Mouse (Mus musculus) embryonic fibroblast, embryonic 13.5 days (primary cell): ENCODE data around the gene Syne3. TPM values are rescaled to one million over a fixed set of nuclear protein-coding genes. Genes with fewer than 3 reads are reported as not detected.

ENCODE experiments used
- H3K27ac ChIP-seq: 2 replicates; pipeline ENCODE4 v1.5.1; 2012; ENCODE audit warnings: low read length, control low read depth, inconsistent platforms; ENCODE audit not compliant: insufficient read depth
- H3K4me1 ChIP-seq: 2 replicates; pipeline ENCODE4 v1.6.1; 2011; ENCODE audit warnings: low read length; ENCODE audit not compliant: control insufficient read depth, insufficient read depth
- H3K4me3 ChIP-seq: 2 replicates; pipeline ENCODE4 v1.5.1; 2011; ENCODE audit warnings: mild to moderate bottlenecking, control low read depth, low read length; ENCODE audit not compliant: insufficient read depth
- CTCF ChIP-seq: IDR thresholded peaks from 2 replicates; pipeline ENCODE4 v1.5.1; 2011; ENCODE audit warnings: mild to moderate bottlenecking, control low read depth, low read length, moderate library complexity, borderline replicate concordance; ENCODE audit not compliant: insufficient read depth
- POLR2A ChIP-seq: IDR thresholded peaks from 2 replicates; pipeline ENCODE4 v1.6.1; 2011; ENCODE audit warnings: low read depth, mild to moderate bottlenecking, control low read depth, low read length, moderate library complexity
- polyA plus RNA-seq: library from polyadenylated mRNA; stranded (reverse); fragments of >200 nt; gene quantifications from 2 replicates; pipeline ENCODE4 v1.2.4, GENCODE M21; 2011; ENCODE audit warnings: low read depth; ENCODE audit not compliant: missing spikeins, insufficient read length

The Syne3 gene
- polyA plus RNA-seq, 1 experiment: 15.9 TPM

DNA sequence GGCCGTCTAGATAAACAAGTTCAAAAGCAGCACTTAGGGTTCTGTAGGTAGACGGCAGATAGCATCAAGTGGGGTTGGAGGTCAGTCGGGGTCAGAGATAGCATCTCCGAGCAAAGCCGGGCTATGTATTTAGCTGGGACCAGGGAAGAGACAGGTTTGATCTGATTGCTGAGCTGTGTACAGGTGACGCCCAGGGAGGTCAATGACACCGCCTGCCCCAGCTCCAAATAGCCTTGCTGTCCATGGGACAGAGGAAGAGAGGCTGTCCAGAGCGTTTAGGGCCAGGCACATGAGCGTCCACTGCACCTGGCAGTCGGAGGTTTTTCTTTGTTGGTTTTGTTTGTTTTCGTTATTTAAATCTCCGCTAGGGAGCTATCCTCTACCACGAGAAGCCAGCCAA is 75.8 kb downstream of the Syne3 start:
- H3K27ac ChIP-seq: no peak overlapping the region
- TF ChIP-seq POLR2A (no peak), CTCF (no peak)
- no peaks in the 10 kb centered on the region for H3K4me1 ChIP-seq
- no peak overlapping the region for H3K4me3 ChIP-seq

GRCm38 (mm10) chr12:104933217-104933616 is 76.4 kb downstream of the Syne3 start:
- no peak overlapping the region for H3K27ac ChIP-seq
- no peak for TF ChIP-seq CTCF
- TF ChIP-seq POLR2A: no peak
- H3K4me1 ChIP-seq: no peaks in the 10 kb centered on the region
- H3K4me3 ChIP-seq: no peak overlapping the region

- Histone ChIP-seq H3K4me1 (peaks cover 3% of the 10 kb centered on the region; the same call in 1 of the 2 replicates), H3K27ac (no peak overlapping the region)
Observed at GRCm38 (mm10) chr12:104925765-104926164, 83.8 kb downstream of the Syne3 start.

DNA sequence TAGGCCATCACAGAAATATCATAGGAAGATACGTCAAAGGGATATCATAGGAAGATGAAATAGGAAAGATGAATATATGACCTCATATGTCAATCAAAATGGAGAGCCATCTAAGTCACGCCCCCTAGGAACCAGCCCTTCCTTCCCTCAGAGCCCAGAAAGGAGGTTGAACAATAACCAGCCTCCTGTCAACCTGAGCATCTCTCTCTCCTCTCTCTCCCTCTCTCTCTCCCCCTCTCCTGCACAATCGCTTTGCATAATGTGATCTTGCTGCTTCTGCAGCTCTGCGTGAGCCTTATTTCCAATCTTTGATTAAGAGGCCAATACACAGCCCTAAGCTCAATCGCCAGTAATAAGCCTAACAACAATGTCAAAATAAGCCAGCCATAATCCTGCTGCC is 84.6 kb downstream of the Syne3 start:
- Histone ChIP-seq H3K4me3 (no peak overlapping the region), H3K4me1 (peaks cover 3% of the 10 kb centered on the region; the same call in 1 of the 2 replicates), H3K27ac (no peak overlapping the region)
- no peak for TF ChIP-seq POLR2A
- no peak for TF ChIP-seq CTCF

More at GRCm38 (mm10) chr12:104925765-104926164, 83.8 kb downstream of the Syne3 start:
- no peak overlapping the region for H3K4me3 ChIP-seq
- TF ChIP-seq POLR2A (no peak), CTCF (no peak)

DNA sequence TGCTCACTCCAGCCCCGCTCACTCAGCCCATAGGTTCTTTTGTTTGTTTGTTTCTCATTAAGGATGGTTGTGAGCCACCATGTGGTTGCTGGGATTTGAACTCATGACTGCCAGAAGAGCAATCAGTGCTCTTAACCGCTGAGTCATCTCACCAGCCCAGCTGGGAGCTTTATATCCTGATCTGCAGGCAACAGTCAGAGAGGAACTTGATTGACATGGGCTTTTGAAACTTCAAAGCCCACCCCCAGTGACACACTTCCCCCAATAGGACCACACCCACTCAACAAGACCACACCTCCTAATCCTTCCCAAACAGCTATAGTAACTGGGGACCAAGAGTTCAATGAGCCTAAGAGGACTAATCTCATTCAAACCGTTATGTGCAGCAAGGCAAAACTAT is 85.1 kb downstream of the Syne3 start:
- H3K27ac ChIP-seq: peak overlapping the region; percentile 31; the same call in 1 of the 2 replicates
- no peak for TF ChIP-seq POLR2A
- no peak for TF ChIP-seq CTCF
- H3K4me3 ChIP-seq: no peak overlapping the region
- peaks cover 4% of the 10 kb centered on the region; the same call in 1 of the 2 replicates for H3K4me1 ChIP-seq

DNA sequence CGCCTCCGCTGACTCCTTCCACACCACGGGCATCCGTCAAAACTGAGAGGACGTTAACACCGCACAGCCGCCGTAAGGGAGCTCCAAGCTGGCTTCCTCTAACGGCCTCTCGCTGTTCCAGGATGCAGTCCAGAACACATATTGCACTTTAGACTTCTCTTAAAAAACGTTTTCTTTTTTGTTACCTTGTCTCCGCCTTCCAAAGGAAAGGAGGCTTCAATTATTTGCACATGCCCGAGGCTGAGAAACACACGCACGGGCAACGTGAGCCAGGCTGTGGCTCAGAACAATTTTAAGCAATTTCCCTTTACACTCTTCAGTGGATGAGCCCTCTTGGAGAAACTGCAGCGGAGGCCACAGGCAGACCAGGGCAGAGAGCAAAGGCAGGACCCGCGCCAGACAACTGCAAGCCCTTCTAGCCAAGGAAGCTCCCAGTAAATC is 85.6 kb downstream of the Syne3 start:
- TF ChIP-seq POLR2A (no peak), CTCF (no peak)
- H3K27ac ChIP-seq: peak overlapping the region; percentile 31
- peaks cover 5% of the 10 kb centered on the region; the same call in 1 of the 2 replicates for H3K4me1 ChIP-seq
- no peak overlapping the region for H3K4me3 ChIP-seq

- TF ChIP-seq CTCF: no peak
- no peak for TF ChIP-seq POLR2A
- H3K4me1 ChIP-seq: peaks cover 5% of the 10 kb centered on the region; the same call in 1 of the 2 replicates
- H3K27ac ChIP-seq: no peak overlapping the region
- no peak overlapping the region for H3K4me3 ChIP-seq
Observed at GRCm38 (mm10) chr12:104922647-104923046, 87.0 kb downstream of the Syne3 start.

DNA sequence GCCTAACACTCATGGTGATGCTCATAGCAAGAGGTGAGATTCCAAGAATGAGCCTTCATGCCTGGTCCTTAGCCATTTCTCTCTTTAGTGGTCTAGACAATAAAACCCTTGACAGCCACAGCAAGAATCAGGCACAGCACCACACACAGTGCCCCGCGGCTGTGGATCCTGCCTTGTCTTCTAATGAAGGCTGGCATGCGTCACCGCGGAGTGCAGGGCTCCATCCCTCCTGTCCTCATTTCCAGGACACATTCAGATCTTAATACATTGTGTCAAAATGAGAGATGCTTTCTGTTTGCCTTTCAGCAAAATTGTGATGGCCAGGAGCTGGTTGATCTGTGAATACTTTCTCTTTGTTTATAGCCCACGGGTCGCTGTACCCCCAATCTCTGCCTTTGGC is 88.5 kb downstream of the Syne3 start:
- Histone ChIP-seq H3K27ac (no peak overlapping the region), H3K4me1 (peaks cover 5% of the 10 kb centered on the region; the same call in 1 of the 2 replicates), H3K4me3 (no peak overlapping the region)
- no peak for TF ChIP-seq POLR2A
- no peak for TF ChIP-seq CTCF

GRCm38 (mm10) chr12:104919247-104919646 is 90.4 kb downstream of the Syne3 start:
- peaks cover 5% of the 10 kb centered on the region; the same call in 1 of the 2 replicates for H3K4me1 ChIP-seq
- H3K4me3 ChIP-seq: no peak overlapping the region
- H3K27ac ChIP-seq: 0 out of 2 replicates have a peak overlapping the region, but pooled peaks have one; percentile 9
- no peak for TF ChIP-seq POLR2A

DNA sequence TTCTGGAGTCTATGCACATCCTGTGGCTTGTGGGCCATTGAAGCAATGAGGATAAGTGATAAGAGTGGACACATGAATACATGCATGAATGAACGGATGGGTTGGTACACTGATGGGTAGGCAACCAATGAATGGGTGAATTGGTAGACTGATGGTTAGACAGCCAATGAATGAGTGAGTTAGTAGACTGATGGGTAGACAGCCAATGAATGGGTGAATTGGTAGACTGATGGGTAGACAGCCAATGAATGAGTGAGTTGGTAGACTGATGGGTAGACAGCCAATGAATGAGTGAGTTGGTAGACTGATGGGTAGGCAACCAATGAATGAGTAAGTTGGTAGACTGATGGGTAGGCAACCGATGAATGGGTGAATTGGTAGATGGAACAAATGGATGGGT is 91.7 kb downstream of the Syne3 start:
- Histone ChIP-seq H3K4me3 (no peak overlapping the region), H3K27ac (no peak overlapping the region), H3K4me1 (peaks cover 2% of the 10 kb centered on the region; the same call in 1 of the 2 replicates)
- no peak for TF ChIP-seq CTCF
- TF ChIP-seq POLR2A: no peak
